Mouse (Mus musculus): ENCODE results near the gene Glrx5. TPM values are rescaled to one million over a fixed set of nuclear protein-coding genes. Genes with fewer than 3 reads are reported as not detected.

Glrx5 gene
- polyA plus RNA-seq, 1 experiment from 2014 or later = 200 TPM

- Histone ChIP-seq H3K9me3 (ENCODE audit: control insufficient read depth, low read length) (no peaks in the 10 kb centered on the region), H3K27ac (replicated peaks in 1 of 2; ENCODE audit: control insufficient read depth in 1 of 2, insufficient read depth in 1 of 2, low read depth in 2 of 2, low read length in 2 of 2) (no peak overlapping the region), H3K9ac (ENCODE audit: low read length) (no peak overlapping the region), H3K36me3 (ENCODE audit: control insufficient read depth, insufficient read depth, low read length) (no peaks in the 10 kb centered on the region), H3K4me1 (ENCODE audit: control insufficient read depth in 2 of 2, insufficient read depth in 2 of 2, low read length in 2 of 2) (0 out of 4 replicates have a peak, but pooled peaks cover 0 to 2% of the 10 kb centered on the region in 2 experiments), H3K4me2 (ENCODE audit: low read length) (no peak overlapping the region), H3K27me3 (ENCODE audit: control insufficient read depth, insufficient read depth, low read length) (no peaks in the 10 kb centered on the region), H3K4me3 (ENCODE audit: control insufficient read depth in 1 of 2, insufficient read depth in 1 of 2, low read depth in 1 of 2, low read length in 2 of 2) (no peak overlapping the region)
- 73% methylated on average over 10 of the region's 10 CpGs for WGBS
- no peak for ATAC-seq (ENCODE audit: insufficient number of reproducible peaks, insufficient read depth, low FRiP score, low read depth)
Measured at GRCm38 (mm10) chr12:104992123-104992741, 40.3 kb upstream of the Glrx5 start.

GRCm38 (mm10) chr12:104992838-104993237 is 39.6 kb upstream of the Glrx5 start:
- no peak overlapping the region for H3K4me2 ChIP-seq (ENCODE audit: low read length)
- no peak overlapping the region for H3K4me3 ChIP-seq (ENCODE audit: control insufficient read depth in 1 of 2, insufficient read depth in 1 of 2, low read depth in 1 of 2, low read length in 2 of 2)
- no peak overlapping the region for H3K27ac ChIP-seq (replicated peaks in 1 of 2; ENCODE audit: control insufficient read depth in 1 of 2, insufficient read depth in 1 of 2, low read depth in 2 of 2, low read length in 2 of 2)
- H3K4me1 ChIP-seq (ENCODE audit: control insufficient read depth in 2 of 2, insufficient read depth in 2 of 2, low read length in 2 of 2) = 0 out of 4 replicates have a peak, but pooled peaks cover 0 to 2% of the 10 kb centered on the region in 2 experiments
- 69% methylated on average over 8 of the region's 8 CpGs for WGBS
- no peak overlapping the region for H3K9ac ChIP-seq (ENCODE audit: low read length)
- H3K36me3 ChIP-seq (ENCODE audit: control insufficient read depth, insufficient read depth, low read length) = no peaks in the 10 kb centered on the region
- H3K27me3 ChIP-seq (ENCODE audit: control insufficient read depth, insufficient read depth, low read length) = no peaks in the 10 kb centered on the region
- ATAC-seq (ENCODE audit: insufficient number of reproducible peaks, insufficient read depth, low FRiP score, low read depth) = no peak
- no peaks in the 10 kb centered on the region for H3K9me3 ChIP-seq (ENCODE audit: control insufficient read depth, low read length)

GRCm38 (mm10) chr12:104995259-104995876 is 37.1 kb upstream of the Glrx5 start:
- no peaks in the 10 kb centered on the region for H3K27me3 ChIP-seq (ENCODE audit: control insufficient read depth, insufficient read depth, low read length)
- ATAC-seq (ENCODE audit: insufficient number of reproducible peaks, insufficient read depth, low FRiP score, low read depth) = no peak
- 0 out of 4 replicates have a peak, but pooled peaks cover 0 to 2% of the 10 kb centered on the region in 2 experiments for H3K4me1 ChIP-seq (ENCODE audit: control insufficient read depth in 2 of 2, insufficient read depth in 2 of 2, low read length in 2 of 2)
- no peak overlapping the region for H3K27ac ChIP-seq (replicated peaks in 1 of 2; ENCODE audit: control insufficient read depth in 1 of 2, insufficient read depth in 1 of 2, low read depth in 2 of 2, low read length in 2 of 2)
- no peak overlapping the region for H3K4me3 ChIP-seq (ENCODE audit: control insufficient read depth in 1 of 2, insufficient read depth in 1 of 2, low read depth in 1 of 2, low read length in 2 of 2)
- no peaks in the 10 kb centered on the region for H3K9me3 ChIP-seq (ENCODE audit: control insufficient read depth, low read length)
- H3K9ac ChIP-seq (ENCODE audit: low read length) = no peak overlapping the region
- H3K4me2 ChIP-seq (ENCODE audit: low read length) = no peak overlapping the region
- H3K36me3 ChIP-seq (ENCODE audit: control insufficient read depth, insufficient read depth, low read length) = no peaks in the 10 kb centered on the region
- WGBS = 82% methylated on average over 12 of the region's 12 CpGs

GRCm38 (mm10) chr12:104996012-104996728 is 36.3 kb upstream of the Glrx5 start:
- H3K36me3 ChIP-seq (ENCODE audit: control insufficient read depth, insufficient read depth, low read length) = no peaks in the 10 kb centered on the region
- H3K9ac ChIP-seq (ENCODE audit: low read length) = no peak overlapping the region
- H3K27me3 ChIP-seq (ENCODE audit: control insufficient read depth, insufficient read depth, low read length) = no peaks in the 10 kb centered on the region
- 77% methylated on average over 9 of the region's 9 CpGs for WGBS
- no peaks in the 10 kb centered on the region for H3K9me3 ChIP-seq (ENCODE audit: control insufficient read depth, low read length)
- H3K4me1 ChIP-seq (ENCODE audit: control insufficient read depth in 2 of 2, insufficient read depth in 2 of 2, low read length in 2 of 2) = peaks cover 4 to 8% of the 10 kb centered on the region in 2 experiments; a peak in 3 of 4 replicates
- H3K4me2 ChIP-seq (ENCODE audit: low read length) = no peak overlapping the region
- ATAC-seq (ENCODE audit: insufficient number of reproducible peaks, insufficient read depth, low FRiP score, low read depth) = no peak
- H3K27ac ChIP-seq (replicated peaks in 1 of 2; ENCODE audit: control insufficient read depth in 1 of 2, insufficient read depth in 1 of 2, low read depth in 2 of 2, low read length in 2 of 2) = no peak overlapping the region
- H3K4me3 ChIP-seq (ENCODE audit: control insufficient read depth in 1 of 2, insufficient read depth in 1 of 2, low read depth in 1 of 2, low read length in 2 of 2) = no peak overlapping the region

GRCm38 (mm10) chr12:104997159-104997558 is 35.3 kb upstream of the Glrx5 start:
- H3K27me3 ChIP-seq (ENCODE audit: control insufficient read depth, insufficient read depth, low read length) = no peaks in the 10 kb centered on the region

GRCm38 (mm10) chr12:104997641-104998293 is 34.7 kb upstream of the Glrx5 start:
- no peaks in the 10 kb centered on the region for H3K36me3 ChIP-seq (ENCODE audit: control insufficient read depth, insufficient read depth, low read length)
- no peaks in the 10 kb centered on the region; the same call in 1 of the 2 replicates for H3K27me3 ChIP-seq (ENCODE audit: control insufficient read depth, insufficient read depth, low read length)
- no peak overlapping the region for H3K27ac ChIP-seq (replicated peaks in 1 of 2; ENCODE audit: control insufficient read depth in 1 of 2, insufficient read depth in 1 of 2, low read depth in 2 of 2, low read length in 2 of 2)
- no peaks in the 10 kb centered on the region for H3K9me3 ChIP-seq (ENCODE audit: control insufficient read depth, low read length)
- H3K4me3 ChIP-seq (ENCODE audit: control insufficient read depth in 1 of 2, insufficient read depth in 1 of 2, low read depth in 1 of 2, low read length in 2 of 2) = no peak overlapping the region
- H3K9ac ChIP-seq (ENCODE audit: low read length) = no peak overlapping the region
- WGBS = 74% methylated on average over 10 of the region's 10 CpGs
- ATAC-seq (ENCODE audit: insufficient number of reproducible peaks, insufficient read depth, low FRiP score, low read depth) = no peak
- no peak overlapping the region for H3K4me2 ChIP-seq (ENCODE audit: low read length)
- peaks cover 4 to 9% of the 10 kb centered on the region in 2 experiments; a peak in 3 of 4 replicates for H3K4me1 ChIP-seq (ENCODE audit: control insufficient read depth in 2 of 2, insufficient read depth in 2 of 2, low read length in 2 of 2)

More at GRCm38 (mm10) chr12:104997159-104997558, 35.3 kb upstream of the Glrx5 start:
- Histone ChIP-seq H3K36me3 (ENCODE audit: control insufficient read depth, insufficient read depth, low read length) (no peaks in the 10 kb centered on the region), H3K4me3 (ENCODE audit: control insufficient read depth in 1 of 2, insufficient read depth in 1 of 2, low read depth in 1 of 2, low read length in 2 of 2) (no peak overlapping the region), H3K27ac (replicated peaks in 1 of 2; ENCODE audit: control insufficient read depth in 1 of 2, insufficient read depth in 1 of 2, low read depth in 2 of 2, low read length in 2 of 2) (no peak overlapping the region), H3K4me1 (ENCODE audit: control insufficient read depth in 2 of 2, insufficient read depth in 2 of 2, low read length in 2 of 2) (peaks cover 4 to 9% of the 10 kb centered on the region in 2 experiments; a peak in 3 of 4 replicates), H3K9ac (ENCODE audit: low read length) (no peak overlapping the region), H3K4me2 (ENCODE audit: low read length) (no peak overlapping the region), H3K9me3 (ENCODE audit: control insufficient read depth, low read length) (no peaks in the 10 kb centered on the region)
- no peak for ATAC-seq (ENCODE audit: insufficient number of reproducible peaks, insufficient read depth, low FRiP score, low read depth)
- 72% methylated on average over 10 of the region's 10 CpGs for WGBS

- 41% methylated on average over 6 of the region's 6 CpGs for WGBS
- Histone ChIP-seq H3K36me3 (ENCODE audit: control insufficient read depth, insufficient read depth, low read length) (no peaks in the 10 kb centered on the region), H3K27me3 (ENCODE audit: control insufficient read depth, insufficient read depth, low read length) (no peaks in the 10 kb centered on the region; the same call in 1 of the 2 replicates), H3K27ac (replicated peaks in 1 of 2; ENCODE audit: control insufficient read depth in 1 of 2, insufficient read depth in 1 of 2, low read depth in 2 of 2, low read length in 2 of 2) (no peak overlapping the region), H3K4me1 (ENCODE audit: control insufficient read depth in 2 of 2, insufficient read depth in 2 of 2, low read length in 2 of 2) (peaks cover 4 to 9% of the 10 kb centered on the region in 2 experiments; a peak in 3 of 4 replicates), H3K9me3 (ENCODE audit: control insufficient read depth, low read length) (no peaks in the 10 kb centered on the region), H3K4me3 (ENCODE audit: control insufficient read depth in 1 of 2, insufficient read depth in 1 of 2, low read depth in 1 of 2, low read length in 2 of 2) (no peak overlapping the region), H3K9ac (ENCODE audit: low read length) (no peak overlapping the region), H3K4me2 (ENCODE audit: low read length) (no peak overlapping the region)
- no peak for ATAC-seq (ENCODE audit: insufficient number of reproducible peaks, insufficient read depth, low FRiP score, low read depth)
Measured at GRCm38 (mm10) chr12:104998541-104998940, 33.9 kb upstream of the Glrx5 start.
